Mouse (Mus musculus) cerebellum, adult 2 months (tissue): Measurements from ENCODE around the gene Erc2.

Experiments used
- CTCF ChIP-seq: fragments of 200-500 bp; IDR thresholded peaks from 2 replicates; pipeline ENCODE4 v1.5.1; 2011; ENCODE audit warnings: low read depth, mild to moderate bottlenecking, control low read depth, low read length, moderate library complexity, borderline replicate concordance; ENCODE audit not compliant: insufficient read depth
- POLR2A ChIP-seq: fragments of 200-500 bp; IDR thresholded peaks from 2 replicates; pipeline ENCODE4 v1.6.1; 2011; ENCODE audit warnings: low read length, control low read depth, borderline replicate concordance; ENCODE audit not compliant: insufficient read depth

DNA sequence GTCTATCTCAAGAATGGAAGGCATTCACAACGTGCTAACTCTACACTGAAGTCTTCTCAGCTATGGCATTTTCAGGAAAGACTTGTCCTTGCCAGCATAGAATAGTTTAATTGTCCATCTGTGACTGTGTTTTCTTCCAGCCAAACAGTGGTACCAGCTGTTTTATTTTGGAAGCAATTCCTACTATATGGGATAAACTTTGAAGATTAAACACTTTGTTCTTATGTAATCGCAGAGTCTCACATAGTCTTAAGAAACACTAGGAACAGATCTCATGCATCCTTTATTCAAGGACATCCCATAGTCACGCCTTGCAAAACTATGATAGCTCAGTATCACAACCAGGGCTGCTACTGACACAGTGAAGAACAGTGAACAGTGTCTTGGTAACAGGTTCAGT, 506.8 kb downstream of the Erc2 start:
- TF ChIP-seq CTCF (no peak), POLR2A (no peak)
